Mouse (Mus musculus) limb, embryonic 10.5 days (tissue): ENCODE measurements around the gene Dcst1. TPM values are rescaled to one million over a fixed set of nuclear protein-coding genes. Genes with fewer than 3 reads are reported as not detected.
A peak's percentile ranks its signal among the peaks of the same experiment; 100 is the strongest.

Experiments
- DNase-seq: peaks from one replicate; pipeline ENCODE4 v3.0.0-alpha.2; 2017; ENCODE audit warnings: low spot score
- H3K27ac ChIP-seq: fragments of 300-500 bp; sonication (generic); 2 replicates; pipeline ENCODE4 v1.5.1; 2016; ENCODE audit warnings: mild to moderate bottlenecking
- H3K27me3 ChIP-seq: fragments of 300-500 bp; sonication (generic); 2 replicates; pipeline ENCODE4 v1.6.1; 2016; ENCODE audit warnings: low read depth, mild to moderate bottlenecking; ENCODE audit not compliant: poor library complexity, severe bottlenecking
- H3K36me3 ChIP-seq: fragments of 300-500 bp; sonication (generic); 2 replicates; pipeline ENCODE4 v1.6.1; 2016; ENCODE audit warnings: mild to moderate bottlenecking, moderate library complexity
- H3K4me1 ChIP-seq: fragments of 300-500 bp; sonication (generic); 2 replicates; pipeline ENCODE4 v1.6.1; 2016
- H3K4me3 ChIP-seq: fragments of 300-500 bp; sonication (generic); 2 replicates; pipeline ENCODE4 v1.5.1; 2016; ENCODE audit warnings: mild to moderate bottlenecking, moderate library complexity
- H3K9me3 ChIP-seq: fragments of 300-500 bp; sonication (generic); replicated peaks from 2 replicates; pipeline ENCODE4 v1.6.1; 2016; ENCODE audit warnings: mild to moderate bottlenecking
- WGBS: fragments of 180-500 bp; shearing (Covaris S2); methylation state at CpG from one replicate; pipeline ENCODE4 v1.1.7; 2016; 5-methylcytosine and 5-hydroxymethylcytosine counted together
- polyA plus RNA-seq: library from polyadenylated mRNA; unstranded; fragments of >200 nt; fragmentation: Nextera tagmentation; extraction: Ambion mirVana; gene quantifications from 2 replicates; pipeline ENCODE4 v1.2.1, GENCODE M21; 2016

Gene Dcst1
- polyA plus RNA-seq, 1 experiment from 2014 or later: 0.25 TPM

DNA sequence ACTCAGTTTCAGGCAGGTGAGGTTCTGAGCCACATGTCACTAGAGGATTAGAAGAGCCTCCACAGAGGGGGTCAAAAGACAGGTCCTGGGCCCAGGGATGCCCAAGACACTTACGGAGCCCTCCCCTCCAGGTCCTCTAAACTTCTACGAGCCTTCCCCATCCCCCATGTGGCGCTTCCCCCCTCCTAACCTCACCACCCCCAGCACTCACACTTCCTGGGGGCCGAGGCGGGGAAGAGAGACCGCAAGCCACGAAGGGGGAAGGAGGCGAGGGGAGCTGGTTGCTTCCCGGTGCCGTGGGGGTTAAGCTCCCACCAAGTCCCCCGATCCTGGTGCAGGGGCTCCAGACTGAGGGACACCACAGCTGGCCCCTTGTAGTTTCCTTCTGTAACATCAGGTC lies 20.4 kb upstream of the Dcst1 start:
- no peaks in the 10 kb centered on the region for H3K9me3 ChIP-seq
- no peaks in the 10 kb centered on the region for H3K36me3 ChIP-seq
- H3K27ac ChIP-seq: peak overlapping the region; percentile 54; the same call in 1 of the 2 replicates
- H3K4me3 ChIP-seq: no peak overlapping the region
- 39% methylated on average over 11 of the region's 11 CpGs for WGBS
- peaks cover 58% of the 10 kb centered on the region for H3K4me1 ChIP-seq
- H3K27me3 ChIP-seq: peaks cover 28% of the 10 kb centered on the region
- no peak for DNase-seq

DNA sequence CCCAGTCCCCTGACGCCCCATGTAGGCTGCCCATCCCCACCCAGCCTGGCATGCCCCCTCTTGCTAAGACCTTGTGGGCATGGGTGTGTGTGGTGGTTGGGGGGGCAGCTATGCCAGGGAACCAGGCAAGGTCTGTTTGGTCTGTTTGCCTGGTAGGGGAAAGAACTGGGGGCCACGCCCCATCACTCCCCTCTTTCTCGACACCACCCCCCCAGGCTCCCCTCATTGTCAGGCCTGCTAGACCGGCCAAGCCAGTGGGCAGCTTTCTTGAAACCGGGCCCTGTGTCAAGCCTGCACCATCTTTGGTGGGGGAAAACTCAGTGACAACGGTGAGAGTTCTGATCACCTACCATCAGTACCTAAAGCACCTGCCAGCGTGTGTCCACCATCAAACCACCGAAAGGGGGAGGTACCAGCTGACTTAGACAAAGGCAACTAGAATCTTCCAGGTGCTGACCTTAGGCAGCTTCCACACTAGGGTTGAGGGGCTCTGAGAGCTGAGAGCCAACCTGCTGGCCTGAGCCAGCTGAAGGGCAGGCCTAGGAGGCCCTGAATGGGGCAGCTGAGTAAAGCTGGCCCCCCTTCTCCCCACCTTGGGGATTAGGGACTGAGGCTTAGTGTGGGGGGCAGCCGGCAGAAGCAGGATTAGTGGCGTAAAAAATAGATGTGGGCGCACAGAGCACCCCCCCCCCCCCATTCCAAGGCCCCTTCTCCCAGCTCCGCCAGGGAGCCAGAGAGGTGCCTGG lies 19.5 kb upstream of the Dcst1 start:
- peaks cover 55% of the 10 kb centered on the region for H3K4me1 ChIP-seq
- H3K36me3 ChIP-seq: no peaks in the 10 kb centered on the region
- no peak overlapping the region for H3K4me3 ChIP-seq
- WGBS: 78% methylated on average over 12 of the region's 12 CpGs
- no peak for DNase-seq
- H3K9me3 ChIP-seq: no peaks in the 10 kb centered on the region
- peaks cover 21% of the 10 kb centered on the region; the same call in 1 of the 2 replicates for H3K27me3 ChIP-seq
- peak overlapping the region; percentile 54; the same call in 1 of the 2 replicates for H3K27ac ChIP-seq

DNA sequence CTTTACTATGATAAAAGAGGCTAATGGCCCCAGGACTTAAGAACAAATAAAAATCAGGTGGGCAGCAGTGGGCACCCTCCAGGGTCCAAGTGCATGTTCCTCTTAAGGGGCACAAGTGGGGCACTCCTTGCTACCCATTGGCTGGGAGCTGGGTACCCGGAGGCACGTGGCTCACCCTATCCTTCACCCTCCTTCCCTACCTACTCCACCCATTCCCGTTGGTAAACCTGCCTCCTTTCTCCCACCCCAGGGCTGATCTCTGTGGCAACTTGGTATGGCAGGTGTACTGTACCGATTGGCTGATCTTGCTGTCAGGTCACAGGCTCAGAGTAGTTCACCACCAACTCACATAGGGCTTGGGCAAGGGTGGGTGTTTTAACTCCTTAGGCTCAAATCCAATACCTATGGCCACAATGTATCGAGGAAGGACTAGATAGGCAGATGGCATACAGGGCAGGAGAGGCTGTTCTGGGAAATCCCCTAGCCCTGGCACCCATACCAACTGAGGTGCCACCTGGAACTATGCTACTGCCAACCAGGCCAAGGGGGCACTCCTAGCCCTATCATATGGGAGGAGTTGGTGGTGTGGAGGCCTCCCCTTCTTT lies 18.7 kb upstream of the Dcst1 start:
- 87% methylated on average over 5 of the region's 5 CpGs for WGBS
- DNase-seq: no peak
- H3K4me1 ChIP-seq: peaks cover 55% of the 10 kb centered on the region

DNA sequence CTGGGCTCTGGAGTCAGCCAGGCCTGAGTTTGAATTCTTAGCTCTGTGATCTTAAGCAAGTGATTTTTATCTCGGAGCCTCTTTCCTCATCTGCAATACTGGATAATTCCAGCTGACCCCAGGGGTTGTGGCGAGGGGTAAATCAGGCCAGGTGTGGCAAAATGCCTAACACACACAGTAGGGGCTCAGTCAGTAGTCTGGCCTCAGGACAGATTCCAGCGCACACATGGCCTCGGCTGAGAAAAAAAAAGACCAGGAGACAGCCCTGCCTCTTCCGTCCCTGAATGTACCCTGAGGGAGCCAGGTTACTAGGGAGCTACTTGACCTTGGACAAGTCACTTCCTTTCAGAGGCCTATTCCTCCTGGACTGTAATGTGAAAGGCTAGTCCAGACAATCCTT lies 17.9 kb upstream of the Dcst1 start:
- Histone ChIP-seq H3K36me3 (no peaks in the 10 kb centered on the region), H3K9me3 (no peaks in the 10 kb centered on the region), H3K4me3 (no peak overlapping the region), H3K4me1 (peaks cover 55% of the 10 kb centered on the region), H3K27me3 (peaks cover 18% of the 10 kb centered on the region; the same call in 1 of the 2 replicates), H3K27ac (no peak overlapping the region)
- 78% methylated on average over 5 of the region's 5 CpGs for WGBS
- no peak for DNase-seq

More for the DNA sequence above, 18.7 kb upstream of the Dcst1 start:
- H3K36me3 ChIP-seq: no peaks in the 10 kb centered on the region
- no peak overlapping the region for H3K4me3 ChIP-seq
- H3K27ac ChIP-seq: no peak overlapping the region
- peaks cover 18% of the 10 kb centered on the region; the same call in 1 of the 2 replicates for H3K27me3 ChIP-seq
- no peaks in the 10 kb centered on the region for H3K9me3 ChIP-seq

DNA sequence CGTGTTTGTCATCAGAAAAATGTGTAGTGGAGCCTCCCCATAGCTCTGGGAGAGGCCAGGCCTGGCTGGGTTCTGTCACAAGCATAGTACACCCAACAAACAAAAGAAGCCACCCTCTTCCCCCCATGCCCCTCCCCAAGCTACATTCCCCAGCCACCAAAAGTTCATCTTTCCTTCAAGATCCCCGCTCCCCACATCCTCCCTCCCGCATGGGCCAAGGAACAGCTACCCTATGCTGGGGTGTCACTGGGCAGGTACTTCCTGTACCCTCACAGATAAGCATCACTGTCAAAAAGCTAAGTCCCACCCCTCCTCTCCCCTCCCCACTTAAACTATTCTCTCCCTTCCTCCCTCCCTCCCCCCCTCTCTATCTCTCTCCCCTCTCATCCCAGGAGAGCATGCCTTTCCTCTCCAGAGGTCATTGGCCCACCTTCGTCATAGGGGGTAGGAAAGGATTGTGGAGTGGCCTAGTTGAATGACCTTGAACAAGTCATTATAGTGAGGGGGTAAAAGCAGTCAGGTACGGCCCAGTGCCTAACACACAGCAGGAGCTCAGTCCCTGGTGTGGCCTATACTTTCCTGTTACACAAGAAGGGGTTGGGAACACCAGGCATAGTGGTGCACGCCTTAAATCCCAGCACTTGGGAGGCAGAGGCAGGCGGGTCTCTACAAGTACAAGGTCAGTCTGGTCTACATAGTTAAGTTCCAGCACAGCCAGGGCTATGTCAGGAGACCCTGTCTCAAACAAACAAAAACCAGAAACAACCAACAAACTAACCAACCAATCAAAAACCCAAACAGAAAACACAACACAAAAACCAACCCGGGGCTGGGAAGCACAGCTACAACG lies 17.2 kb upstream of the Dcst1 start:
- DNase-seq: no peak
- Histone ChIP-seq H3K4me3 (no peak overlapping the region), H3K4me1 (peaks cover 53% of the 10 kb centered on the region), H3K36me3 (no peaks in the 10 kb centered on the region), H3K9me3 (no peaks in the 10 kb centered on the region), H3K27me3 (peaks cover 18% of the 10 kb centered on the region; the same call in 1 of the 2 replicates), H3K27ac (no peak overlapping the region)
- 86% methylated on average over 9 of the region's 9 CpGs for WGBS

DNA sequence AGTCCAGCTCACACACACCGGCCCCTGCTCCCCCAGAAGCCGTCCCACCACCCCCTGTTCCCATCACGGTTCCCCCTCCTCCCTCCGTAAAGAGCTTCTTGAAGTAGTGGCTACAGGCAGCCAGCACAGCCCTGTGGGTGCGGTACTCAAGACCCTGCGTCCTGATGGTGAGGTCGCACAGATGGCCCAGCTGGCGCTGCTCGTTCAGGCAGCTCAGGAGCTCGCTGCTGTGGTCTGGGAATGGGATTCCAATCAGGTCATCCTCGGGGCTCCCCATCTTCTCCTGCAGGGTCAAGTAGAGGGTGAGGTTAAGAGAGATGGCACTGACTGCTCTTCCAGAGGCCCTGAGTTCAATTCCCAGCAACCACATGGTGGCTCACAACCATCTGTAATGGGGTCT lies 16.2 kb upstream of the Dcst1 start:
- no peak for DNase-seq
- no peaks in the 10 kb centered on the region for H3K9me3 ChIP-seq
- WGBS: 84% methylated on average over 11 of the region's 11 CpGs
- peaks cover 12% of the 10 kb centered on the region; the same call in 1 of the 2 replicates for H3K27me3 ChIP-seq
- peaks cover 43% of the 10 kb centered on the region for H3K4me1 ChIP-seq
- H3K27ac ChIP-seq: no peak overlapping the region
- H3K36me3 ChIP-seq: no peaks in the 10 kb centered on the region
- H3K4me3 ChIP-seq: no peak overlapping the region

DNA sequence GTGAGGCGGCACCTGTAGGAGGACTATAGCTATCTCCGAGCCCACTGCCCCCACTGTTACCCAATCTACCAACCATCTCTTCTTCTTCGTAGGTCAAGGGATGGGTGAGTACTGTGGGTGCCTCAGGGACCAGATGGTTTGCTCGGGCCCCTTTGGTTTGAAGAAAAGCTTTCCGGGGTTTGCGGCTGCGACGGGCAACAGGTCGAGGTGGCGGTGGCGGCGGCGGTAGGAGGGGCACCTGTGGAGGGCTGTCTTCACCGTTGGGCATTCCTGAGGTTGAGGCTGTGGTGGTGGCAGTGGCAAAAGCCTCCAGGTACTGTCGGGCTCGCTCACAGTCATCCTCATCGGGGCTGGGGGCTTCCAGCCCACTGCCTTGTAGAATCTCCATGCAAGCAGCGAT lies 15.7 kb upstream of the Dcst1 start:
- 94% methylated on average over 18 of the region's 18 CpGs for WGBS
- Histone ChIP-seq H3K27ac (no peak overlapping the region), H3K4me1 (peaks cover 38% of the 10 kb centered on the region), H3K4me3 (no peak overlapping the region), H3K9me3 (no peaks in the 10 kb centered on the region), H3K27me3 (peaks cover 11% of the 10 kb centered on the region; the same call in 1 of the 2 replicates), H3K36me3 (no peaks in the 10 kb centered on the region)
- DNase-seq: no peak

DNA sequence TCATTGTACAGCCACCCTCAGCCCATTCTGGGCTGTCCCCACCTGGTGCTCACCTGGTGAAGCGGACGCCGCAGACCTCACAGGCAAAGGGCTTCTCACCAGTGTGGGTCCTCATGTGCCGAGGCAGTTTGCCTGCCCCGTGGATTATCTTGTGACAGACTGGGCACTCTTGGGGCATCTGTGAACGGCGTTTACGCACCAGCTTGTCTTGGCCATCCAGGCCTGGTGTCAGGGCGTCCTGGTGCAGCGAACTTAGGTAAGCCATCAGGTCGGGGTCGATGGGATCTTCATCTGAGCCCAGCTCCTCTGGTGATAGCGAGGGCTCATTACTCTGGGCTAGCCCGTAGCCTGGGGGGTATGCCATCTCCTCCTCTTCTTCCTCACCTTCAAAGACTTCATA lies 15.2 kb upstream of the Dcst1 start:
- 0 out of 2 replicates have a peak, but pooled peaks cover 6% of the 10 kb centered on the region for H3K27me3 ChIP-seq
- H3K4me1 ChIP-seq: peaks cover 34% of the 10 kb centered on the region
- no peak overlapping the region for H3K27ac ChIP-seq
- H3K4me3 ChIP-seq: no peak overlapping the region
- WGBS: 94% methylated on average over 14 of the region's 14 CpGs
- no peaks in the 10 kb centered on the region for H3K9me3 ChIP-seq
- no peak for DNase-seq
- H3K36me3 ChIP-seq: no peaks in the 10 kb centered on the region

DNA sequence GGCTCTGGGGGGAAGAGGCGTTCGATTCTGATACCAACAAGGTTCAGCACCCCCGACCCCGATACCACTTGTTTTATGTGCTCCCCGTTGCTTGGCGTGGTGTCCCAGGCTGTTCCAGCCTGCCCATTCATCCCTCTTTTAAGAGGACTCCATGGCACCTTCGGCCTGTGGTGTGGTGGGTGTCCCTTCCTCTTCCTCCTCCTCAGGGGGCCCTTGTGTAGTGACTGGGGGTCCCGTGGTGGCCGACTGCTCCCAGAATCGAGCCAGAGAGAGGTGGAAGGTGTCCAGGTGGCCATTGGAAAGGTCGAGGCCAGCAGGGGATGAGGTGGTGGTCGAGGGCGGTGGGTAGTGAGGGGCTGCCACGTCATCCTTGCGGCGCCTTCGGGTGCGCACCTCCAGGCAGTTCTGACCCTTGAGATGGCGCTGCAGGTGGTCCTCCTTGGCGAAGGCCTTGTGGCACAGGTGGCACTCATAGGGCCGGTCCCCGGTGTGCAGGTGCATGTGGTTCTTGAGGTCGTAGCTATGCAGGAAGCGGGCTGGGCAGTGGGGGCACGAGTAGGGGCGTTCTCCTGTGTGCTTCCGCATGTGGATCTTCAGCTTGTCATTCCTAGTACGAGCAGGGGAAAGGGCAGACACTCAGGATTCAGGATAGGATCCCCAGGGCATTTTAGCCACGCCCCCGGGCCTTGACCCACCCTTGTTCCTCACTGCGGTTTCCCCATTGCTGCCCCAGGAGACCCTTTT lies 14.5 kb upstream of the Dcst1 start:
- Histone ChIP-seq H3K4me3 (peak overlapping the region; percentile 64; the same call in 1 of the 2 replicates), H3K36me3 (no peaks in the 10 kb centered on the region), H3K4me1 (peaks cover 26% of the 10 kb centered on the region), H3K27me3 (no peaks in the 10 kb centered on the region), H3K9me3 (no peaks in the 10 kb centered on the region), H3K27ac (peak overlapping the region; percentile 91)
- 90% methylated on average over 31 of the region's 31 CpGs for WGBS
- no peak for DNase-seq

DNA sequence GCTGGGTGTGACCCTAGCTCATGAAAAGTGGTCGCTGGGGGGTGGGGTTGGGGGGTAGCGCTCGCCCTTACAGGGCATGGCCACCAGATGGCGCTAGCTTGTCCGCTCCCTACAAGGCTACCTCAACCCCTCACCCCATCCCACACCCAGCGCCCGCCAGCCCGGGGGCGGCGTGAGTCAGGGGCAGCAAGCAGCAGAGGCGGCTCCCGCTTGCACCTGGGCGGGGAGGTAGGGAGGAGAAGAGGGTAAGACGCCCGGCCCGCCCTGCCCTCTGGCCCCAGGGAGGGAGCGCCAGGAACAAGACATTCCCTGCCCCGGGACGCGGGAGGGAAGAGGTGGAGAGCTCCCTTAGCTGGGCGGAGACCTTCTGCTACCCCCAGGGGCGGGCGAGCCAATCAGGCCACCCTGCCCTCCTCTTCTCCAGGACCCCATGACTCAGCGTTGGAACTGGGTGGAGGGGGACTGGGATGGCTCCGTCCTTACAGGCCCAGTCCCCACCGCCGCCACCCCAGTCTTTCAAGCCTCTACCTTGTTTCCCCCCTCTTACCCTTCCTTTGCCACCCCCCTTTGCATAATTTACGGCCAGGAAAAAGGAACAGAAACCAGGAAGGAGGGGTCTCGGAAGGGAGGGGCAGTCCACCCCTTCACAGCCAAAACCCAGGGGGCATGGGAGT lies 13.5 kb upstream of the Dcst1 start:
- Histone ChIP-seq H3K9me3 (no peaks in the 10 kb centered on the region), H3K4me1 (peaks cover 24% of the 10 kb centered on the region), H3K27ac (peak overlapping the region; percentile 91), H3K27me3 (no peaks in the 10 kb centered on the region), H3K4me3 (peak overlapping the region; percentile 64), H3K36me3 (no peaks in the 10 kb centered on the region)
- WGBS: 1% methylated on average over 29 of the region's 29 CpGs
- peak; percentile 95 for DNase-seq

DNA sequence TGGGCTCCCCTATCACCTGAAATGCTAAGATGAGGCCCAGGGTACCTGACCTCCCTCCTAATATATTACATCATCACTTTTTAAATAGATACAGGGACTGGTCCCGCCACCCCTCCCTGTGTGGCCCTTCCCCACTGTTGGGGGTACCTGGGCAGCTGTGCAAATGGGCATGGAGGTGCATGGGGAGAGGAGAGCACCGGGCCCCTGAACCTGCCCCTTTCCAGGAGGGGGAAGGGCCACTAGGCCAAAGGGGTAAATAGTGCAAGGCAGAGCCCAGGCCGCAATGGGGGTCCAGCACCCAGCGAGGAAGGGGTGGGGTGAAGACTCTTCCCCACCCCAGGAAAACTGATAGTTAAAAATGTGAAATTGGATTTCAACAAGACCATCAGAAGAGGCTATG lies 12.8 kb upstream of the Dcst1 start:
- 71% methylated on average over 4 of the region's 4 CpGs for WGBS
- Histone ChIP-seq H3K36me3 (no peaks in the 10 kb centered on the region), H3K4me1 (peaks cover 29% of the 10 kb centered on the region), H3K27me3 (no peaks in the 10 kb centered on the region), H3K4me3 (peak overlapping the region; percentile 64), H3K27ac (peak overlapping the region; percentile 91), H3K9me3 (no peaks in the 10 kb centered on the region)
- no peak for DNase-seq
